Mouse (Mus musculus) cerebral cortex, adult 2 months (tissue): ENCODE measurements around the gene Mutyh.

Experiments
- WGBS: fragments of 180-500 bp; shearing (Covaris S2); methylation state at CpG from one replicate; pipeline ENCODE4 v1.1.7; 2018; 5-methylcytosine and 5-hydroxymethylcytosine counted together

The Mutyh gene

GRCm38 (mm10) chr4:116820902-116821693 lies 13.6 kb downstream of the Mutyh start:
- WGBS, result 1% methylated on average over 51 of the region's 51 CpGs

GRCm38 (mm10) chr4:116821694-116822016 lies 14.1 kb downstream of the Mutyh start, which contains the start of gene Hpdl:
Hpdl (minus strand) TSS chr4:116821707.
- WGBS, result 24% methylated on average over 9 of the region's 9 CpGs

- WGBS, result under 1% methylated on average over 29 of the region's 29 CpGs
Measured at GRCm38 (mm10) chr4:116824541-116825004, 17.1 kb downstream of the Mutyh start.

- WGBS, result 3% methylated on average over 4 of the region's 4 CpGs
Measured at GRCm38 (mm10) chr4:116827819-116828218, 20.3 kb downstream of the Mutyh start.

- 71% methylated on average over 6 of the region's 6 CpGs for WGBS
Measured at GRCm38 (mm10) chr4:116829364-116830069, 22.0 kb downstream of the Mutyh start.

- 46% methylated on average over 6 of the region's 6 CpGs for WGBS
Measured at GRCm38 (mm10) chr4:116830070-116830368, 22.5 kb downstream of the Mutyh start.

GRCm38 (mm10) chr4:116838999-116839398 lies 31.5 kb downstream of the Mutyh start:
- 40% methylated on average over 2 of the region's 2 CpGs for WGBS

- 41% methylated on average over 23 of the region's 29 CpGs for WGBS
Measured at GRCm38 (mm10) chr4:116840096-116840495, 32.6 kb downstream of the Mutyh start.

GRCm38 (mm10) chr4:116840841-116841240 lies 33.3 kb downstream of the Mutyh start:
- 86% methylated on average over 6 of the region's 6 CpGs for WGBS

- 92% methylated on average over 3 of the region's 3 CpGs for WGBS
Measured at GRCm38 (mm10) chr4:116844324-116844723, 36.8 kb downstream of the Mutyh start.

GRCm38 (mm10) chr4:116849901-116850300 lies 42.4 kb downstream of the Mutyh start:
- 62% methylated on average over 3 of the region's 3 CpGs for WGBS

GRCm38 (mm10) chr4:116854286-116854685 lies 46.8 kb downstream of the Mutyh start:
- WGBS, result 58% methylated on average over 2 of the region's 2 CpGs

- WGBS, result 51% methylated on average over 10 of the region's 10 CpGs
Measured at GRCm38 (mm10) chr4:116857203-116857602, 49.7 kb downstream of the Mutyh start.

GRCm38 (mm10) chr4:116859711-116860110 lies 52.2 kb downstream of the Mutyh start:
- 70% methylated on average over 5 of the region's 5 CpGs for WGBS

GRCm38 (mm10) chr4:116862023-116862422 lies 54.5 kb downstream of the Mutyh start:
- 84% methylated on average over 8 of the region's 8 CpGs for WGBS
